Mouse (Mus musculus): ENCODE results near the gene Cps1.

Gene Cps1

GRCm38 (mm10) chr1:67235468-67236217, 112.8 kb downstream of the Cps1 start:
- DNase-seq (ENCODE audit: low spot score in 2 of 2): no peak

- no peak for DNase-seq (ENCODE audit: low spot score in 2 of 2)
Observed at GRCm38 (mm10) chr1:67238446-67238845, 115.6 kb downstream of the Cps1 start.

- no peak for DNase-seq (ENCODE audit: low spot score in 2 of 2)
Observed at GRCm38 (mm10) chr1:67238941-67239340, 116.1 kb downstream of the Cps1 start.

GRCm38 (mm10) chr1:67265222-67265621, 142.4 kb downstream of the Cps1 start:
- no peak for DNase-seq (ENCODE audit: low spot score in 2 of 2)

- DNase-seq (ENCODE audit: low spot score in 2 of 2): no peak
Observed at GRCm38 (mm10) chr1:67267972-67268371, 145.1 kb downstream of the Cps1 start.

- DNase-seq (ENCODE audit: low spot score in 2 of 2): no peak
Observed at GRCm38 (mm10) chr1:67268450-67268849, 145.6 kb downstream of the Cps1 start.

- DNase-seq (ENCODE audit: low spot score in 2 of 2): no peak
Observed at GRCm38 (mm10) chr1:67276270-67276669, 153.4 kb downstream of the Cps1 start.

Measured in frontal cortex, postnatal 36 days (tissue).